Mouse (Mus musculus) hindbrain, embryonic 13.5 days (tissue): ENCODE measurements around the gene Ott. TPM values are rescaled to one million over a fixed set of nuclear protein-coding genes. Genes with fewer than 3 reads are reported as not detected.
"Not testable (repeated sequence)": the region's sequence is repeated elsewhere in the genome, so short reads cannot be mapped to it uniquely, and the experiment has no call there.

Source experiments
- ATAC-seq: fragments of 200-750 bp; cut with Nextera tagmentation; 2 replicates; pipeline ENCODE4 v1.8.0; 2017; ENCODE audit warnings: moderate TSS enrichment; ENCODE audit not compliant: low FRiP score
- H3K27ac ChIP-seq: fragments of 300-500 bp; sonication (generic); 2 replicates; pipeline ENCODE4 v1.5.1; 2015; ENCODE audit warnings: inconsistent platforms, mild to moderate bottlenecking, moderate library complexity
- H3K27me3 ChIP-seq: fragments of 300-500 bp; sonication (generic); 2 replicates; pipeline ENCODE4 v1.6.1; 2015; ENCODE audit warnings: mild to moderate bottlenecking, inconsistent platforms
- H3K36me3 ChIP-seq: fragments of 300-500 bp; sonication (generic); 2 replicates; pipeline ENCODE4 v1.6.1; 2015; ENCODE audit warnings: mild to moderate bottlenecking, inconsistent platforms
- H3K4me1 ChIP-seq: fragments of 300-500 bp; sonication (generic); replicated peaks from 2 replicates; pipeline ENCODE4 v1.6.1; 2015; ENCODE audit warnings: inconsistent platforms
- H3K4me2 ChIP-seq: fragments of 300-500 bp; sonication (generic); 2 replicates; pipeline ENCODE4 v1.6.1; 2015; ENCODE audit warnings: inconsistent platforms, mild to moderate bottlenecking, moderate library complexity
- H3K4me3 ChIP-seq: fragments of 300-500 bp; sonication (generic); 2 replicates; pipeline ENCODE4 v1.5.1; 2015; ENCODE audit warnings: mild to moderate bottlenecking, inconsistent platforms
- H3K9ac ChIP-seq: fragments of 300-500 bp; sonication (generic); 2 replicates; pipeline ENCODE4 v1.6.1; 2015; ENCODE audit warnings: mild to moderate bottlenecking, inconsistent platforms
- H3K9me3 ChIP-seq: fragments of 300-500 bp; sonication (generic); 2 replicates; pipeline ENCODE4 v1.6.1; 2016; ENCODE audit warnings: inconsistent platforms
- WGBS: fragments of 180-500 bp; shearing (Covaris S2); methylation state at CpG from one replicate; pipeline ENCODE4 v1.1.7; 2015; 5-methylcytosine and 5-hydroxymethylcytosine counted together
- polyA plus RNA-seq: library from polyadenylated mRNA; unstranded; fragments of >200 nt; fragmentation: Nextera tagmentation; extraction: Ambion mirVana; gene quantifications from 2 replicates; pipeline ENCODE4 v1.2.1, GENCODE M21; 2015

Gene Ott
- polyA plus RNA-seq = not detected in 2 replicates

GRCm38 (mm10) chrX:149073982-149074381 lies at the start of gene Ott:
Gene Ott, plus strand, starts transcription at chrX:149074282.
- not testable (repeated sequence) for H3K9me3 ChIP-seq, H3K27me3 ChIP-seq, H3K4me3 ChIP-seq, H3K4me1 ChIP-seq, H3K4me2 ChIP-seq, H3K36me3 ChIP-seq, H3K27ac ChIP-seq, H3K9ac ChIP-seq, ATAC-seq
- WGBS = no CpG with 5 or more reads among the region's 5 CpGs

Other genes starting within 250 kb of the Ott start
- not detected in 2 replicates for gene Luzp4, start 216.6 kb upstream of the Ott start, polyA plus RNA-seq
- gene Gm15093, start 198.1 kb downstream of the Ott start, polyA plus RNA-seq = not detected in 2 replicates